Mouse (Mus musculus) lung, adult 2 months (tissue): ENCODE data around the gene Zfp987.
"Not testable (repeated sequence)": the region's sequence is repeated elsewhere in the genome, so short reads cannot be mapped to it uniquely, and the experiment has no call there.

Experiments used
- CTCF ChIP-seq: fragments of 200-500 bp; IDR thresholded peaks from 2 replicates; pipeline ENCODE4 v1.5.1; 2011; ENCODE audit warnings: mild to moderate bottlenecking, low read length, control low read depth; ENCODE audit not compliant: insufficient read depth
- POLR2A ChIP-seq: fragments of 200-500 bp; IDR thresholded peaks from 2 replicates; pipeline ENCODE4 v1.6.1; 2011; ENCODE audit warnings: low read depth, mild to moderate bottlenecking, control low read depth, low read length, borderline replicate concordance; ENCODE audit errors: extremely low read depth

GRCm38 (mm10) chr4:146167202-146167832 lies 70.2 kb downstream of the Zfp987 start:
- not testable (repeated sequence) for TF ChIP-seq CTCF, POLR2A
